Mouse (Mus musculus) G1E (cell line): ENCODE data around the gene Dolk. TPM values are rescaled to one million over a fixed set of nuclear protein-coding genes. Genes with fewer than 3 reads are reported as not detected.

Source experiments
- ATAC-seq: 2 replicates; pipeline ENCODE4 v1.8.0; 2016; ENCODE audit warnings: mild to moderate bottlenecking; ENCODE audit not compliant: insufficient number of reproducible peaks, poor library complexity, low FRiP score, severe bottlenecking; ENCODE audit errors: extremely low read depth
- DNase-seq: peaks from one replicate; pipeline ENCODE4 v3.0.0; 2012; ENCODE audit warnings: low spot score
- H3K27me3 ChIP-seq: 2 replicates; pipeline ENCODE4 v1.6.1; 2012; ENCODE audit warnings: mild to moderate bottlenecking, low read length, inconsistent platforms; ENCODE audit not compliant: insufficient read depth
- H3K36me3 ChIP-seq: replicated peaks from 2 replicates; pipeline ENCODE3; 2012; ENCODE audit warnings: mild to moderate bottlenecking, inconsistent platforms
- H3K4me1 ChIP-seq: 2 replicates; pipeline ENCODE4 v1.6.1; 2012; ENCODE audit warnings: low read depth, low read length, inconsistent platforms, mixed read lengths; ENCODE audit not compliant: insufficient read depth
- H3K4me3 ChIP-seq: 2 replicates; pipeline ENCODE4 v1.5.1; 2012; ENCODE audit warnings: low read depth, mild to moderate bottlenecking, inconsistent platforms, low read length, moderate library complexity, mixed read lengths
- H3K9me3 ChIP-seq: replicated peaks from 2 replicates; pipeline ENCODE4 v1.6.1; 2012; ENCODE audit warnings: inconsistent platforms
- CTCF ChIP-seq: IDR thresholded peaks from 2 replicates; pipeline ENCODE4 v1.5.1; 2012; ENCODE audit warnings: low read depth, low read length, inconsistent platforms, mixed read lengths
- GATA1 ChIP-seq: IDR thresholded peaks from 2 replicates; pipeline ENCODE4 v1.6.1; 2012; ENCODE audit warnings: borderline replicate concordance, low read length, inconsistent platforms, mixed read lengths
- GATA2 ChIP-seq: IDR thresholded peaks from 2 replicates; pipeline ENCODE4 v1.6.1; 2012; ENCODE audit warnings: low read depth, low read length, inconsistent platforms, borderline replicate concordance
- POLR2AphosphoS5 ChIP-seq: IDR thresholded peaks from 2 replicates; pipeline ENCODE4 v1.6.1; 2012; ENCODE audit warnings: low read depth, low read length, inconsistent platforms; ENCODE audit not compliant: insufficient replicate concordance
- TAL1 ChIP-seq: conservative IDR thresholded peaks from 2 replicates; pipeline ENCODE4 v1.6.1; 2012; ENCODE audit warnings: low read depth, low read length, inconsistent platforms, mixed read lengths
- polyA plus RNA-seq: library from polyadenylated mRNA; stranded (reverse); fragments of >175 nt; gene quantifications from 2 replicates; pipeline ENCODE4 v1.2.3, GENCODE M21; 2012
- total RNA-seq, 2 experiments: library from RNA; stranded (forward) in 1 of 2; stranded (reverse) in 1 of 2; fragments of 200-1000 nt in 1 of 2; fragments of >200 nt in 1 of 2; fragmentation: Nextera tagmentation in 1 of 2; gene quantifications; 2 replicates each; pipeline ENCODE4 v1.2.3; 2014 to 2017

The Dolk gene
- total and polyA plus RNA-seq, 3 experiments: 5.0 to 16.1 (median 7.2) TPM

DNA sequence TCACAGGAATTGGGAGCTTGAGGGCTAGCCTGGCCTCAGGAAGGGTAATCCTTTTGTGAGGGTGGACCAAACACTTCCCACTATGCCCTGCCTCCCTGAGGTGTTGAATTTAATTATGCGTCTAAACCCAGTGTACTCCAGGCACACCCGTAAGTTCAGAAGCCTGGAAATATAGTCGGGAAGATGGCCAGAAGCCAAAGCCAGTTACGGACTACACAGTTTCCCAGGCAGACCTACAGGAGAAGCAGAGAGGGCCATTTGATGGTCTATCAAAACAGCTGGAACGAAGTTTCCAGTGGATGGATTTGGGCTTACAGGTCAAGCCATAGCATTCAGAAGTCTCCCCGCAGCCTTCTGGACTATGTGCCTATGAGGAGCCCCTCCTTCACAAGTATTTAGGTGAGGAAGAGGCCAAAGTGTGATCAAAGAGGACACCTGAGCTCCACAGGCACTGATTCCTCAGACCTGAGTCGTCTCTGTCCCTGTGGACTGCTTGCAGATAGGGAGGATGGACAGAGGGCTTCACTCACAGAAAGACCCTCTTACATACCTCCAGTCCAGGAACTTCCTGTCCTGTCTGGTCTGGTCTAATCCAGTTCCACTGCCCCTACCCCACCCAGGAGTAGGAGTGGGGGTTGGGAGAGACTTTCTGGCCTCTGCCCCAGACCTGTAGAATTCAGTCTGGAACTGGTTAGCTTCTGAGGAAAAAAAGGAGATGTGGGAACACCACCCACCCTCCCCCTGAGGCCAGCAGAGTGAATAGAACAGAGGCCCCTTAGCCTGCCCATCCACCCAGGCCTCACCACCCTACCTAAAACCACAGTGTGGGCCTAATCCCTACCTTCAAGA is 21.2 kb downstream of the Dolk start:
- Histone ChIP-seq H3K4me3 (no peak overlapping the region; the same call in 1 of the 2 replicates), H3K36me3 (peaks cover 58% of the 10 kb centered on the region), H3K27me3 (no peaks in the 10 kb centered on the region), H3K4me1 (peaks cover 65% of the 10 kb centered on the region), H3K9me3 (no peaks in the 10 kb centered on the region)
- TF ChIP-seq GATA2 (no peak), TAL1 (no peak), POLR2AphosphoS5 (no peak), GATA1 (no peak)
- no peak for ATAC-seq
- DNase-seq: no peak

DNA sequence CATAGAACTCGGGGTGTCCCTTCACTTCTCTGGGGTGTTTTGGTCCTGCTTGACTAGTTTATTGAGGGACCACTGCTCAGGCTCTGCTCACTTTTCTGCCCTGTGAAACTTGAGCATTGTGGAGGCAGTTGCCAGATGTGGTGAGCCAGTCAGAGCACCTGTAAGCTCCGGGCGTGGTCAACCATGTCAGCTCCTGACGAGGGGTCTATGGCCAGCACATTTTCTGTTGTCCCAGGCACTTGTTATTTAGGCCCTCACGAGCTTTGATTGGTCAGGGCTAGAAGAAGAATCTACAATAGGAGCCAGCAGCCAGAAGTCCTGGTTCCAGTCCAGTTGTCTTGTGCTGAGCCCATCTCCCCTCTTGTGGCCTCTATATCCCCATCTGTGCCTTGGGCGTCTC is 22.3 kb downstream of the Dolk start:
- DNase-seq (no peak), ATAC-seq (no peak)
- Histone ChIP-seq H3K4me1 (peaks cover 66% of the 10 kb centered on the region), H3K4me3 (no peak overlapping the region), H3K36me3 (peaks cover 69% of the 10 kb centered on the region), H3K27me3 (no peaks in the 10 kb centered on the region), H3K9me3 (no peaks in the 10 kb centered on the region)
- TF ChIP-seq CTCF (no peak), POLR2AphosphoS5 (no peak), GATA1 (no peak), GATA2 (no peak), TAL1 (no peak)

- DNase-seq (no peak), ATAC-seq (no peak)
- H3K4me1 ChIP-seq: peaks cover 67% of the 10 kb centered on the region
- no peak overlapping the region for H3K4me3 ChIP-seq
- no peaks in the 10 kb centered on the region for H3K27me3 ChIP-seq
- TF ChIP-seq TAL1 (no peak), CTCF (no peak), GATA2 (no peak), POLR2AphosphoS5 (no peak), GATA1 (no peak)
- H3K9me3 ChIP-seq: no peaks in the 10 kb centered on the region
- H3K36me3 ChIP-seq: peaks cover 78% of the 10 kb centered on the region
Measured at GRCm38 (mm10) chr2:30262840-30263441, 23.2 kb downstream of the Dolk start.

GRCm38 (mm10) chr2:30261921-30262839 is 24.0 kb downstream of the Dolk start:
- no peak for ATAC-seq
- H3K4me1 ChIP-seq: peaks cover 68% of the 10 kb centered on the region

GRCm38 (mm10) chr2:30261064-30261736 is 24.9 kb downstream of the Dolk start:
- H3K27me3 ChIP-seq: no peaks in the 10 kb centered on the region
- DNase-seq (no peak), ATAC-seq (no peak)
- H3K36me3 ChIP-seq: peaks cover 95% of the 10 kb centered on the region
- no peak overlapping the region for H3K4me3 ChIP-seq
- TF ChIP-seq GATA1: no peak
- TF ChIP-seq POLR2AphosphoS5: no peak
- TF ChIP-seq TAL1: no peak
- TF ChIP-seq CTCF: no peak
- TF ChIP-seq GATA2: no peak
- no peaks in the 10 kb centered on the region for H3K9me3 ChIP-seq
- peaks cover 62% of the 10 kb centered on the region for H3K4me1 ChIP-seq

More at GRCm38 (mm10) chr2:30261921-30262839, 24.0 kb downstream of the Dolk start:
- Histone ChIP-seq H3K36me3 (peaks cover 85% of the 10 kb centered on the region), H3K27me3 (no peaks in the 10 kb centered on the region), H3K9me3 (no peaks in the 10 kb centered on the region), H3K4me3 (no peak overlapping the region)
- no peak for DNase-seq
- no peak for TF ChIP-seq TAL1
- TF ChIP-seq POLR2AphosphoS5: no peak
- TF ChIP-seq GATA2: no peak
- TF ChIP-seq GATA1: no peak
- TF ChIP-seq CTCF: no peak
